Mouse (Mus musculus) monocyte, adult 5-6 weeks (primary cell): Measurements from ENCODE around the gene Akr1a1. TPM values are rescaled to one million over a fixed set of nuclear protein-coding genes. Genes with fewer than 3 reads are reported as not detected.

ENCODE experiments used
- ATAC-seq: fragments of 153-309, 156-312 bp; replicated peaks from 2 replicates; pipeline ENCODE4 v1.8.0; 2017; ENCODE audit warnings: mild to moderate bottlenecking; ENCODE audit not compliant: low TSS enrichment, insufficient number of reproducible peaks, severe bottlenecking, poor library complexity, low FRiP score
- total RNA-seq: library from RNA; stranded (forward); fragments of 200-1000, 200-491, 200-594 nt; gene quantifications from 3 replicates; pipeline ENCODE4 v1.2.3, GENCODE M21; 2017

Akr1a1 gene
- total RNA-seq, 1 experiment from 2014 or later, result 418 TPM

DNA sequence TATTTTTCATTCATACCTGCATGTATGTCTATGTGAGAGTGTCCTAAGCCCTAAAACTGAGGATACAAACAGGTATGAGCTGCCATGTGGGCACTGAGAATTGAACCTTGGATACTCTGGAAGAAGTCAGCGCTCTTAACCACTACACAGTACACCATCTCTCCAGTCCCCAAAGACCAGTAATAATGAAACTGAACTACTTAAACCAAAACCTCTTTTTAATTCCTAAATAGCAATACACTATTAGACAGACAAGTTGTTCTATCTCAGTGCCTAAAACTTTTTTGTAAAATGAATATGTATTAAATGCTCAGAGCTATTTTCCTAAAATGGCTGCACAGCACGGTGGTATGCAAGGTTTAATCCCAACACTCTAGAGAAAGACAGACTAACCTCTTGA, 36.2 kb downstream of the Akr1a1 start:
- no peak for ATAC-seq

DNA sequence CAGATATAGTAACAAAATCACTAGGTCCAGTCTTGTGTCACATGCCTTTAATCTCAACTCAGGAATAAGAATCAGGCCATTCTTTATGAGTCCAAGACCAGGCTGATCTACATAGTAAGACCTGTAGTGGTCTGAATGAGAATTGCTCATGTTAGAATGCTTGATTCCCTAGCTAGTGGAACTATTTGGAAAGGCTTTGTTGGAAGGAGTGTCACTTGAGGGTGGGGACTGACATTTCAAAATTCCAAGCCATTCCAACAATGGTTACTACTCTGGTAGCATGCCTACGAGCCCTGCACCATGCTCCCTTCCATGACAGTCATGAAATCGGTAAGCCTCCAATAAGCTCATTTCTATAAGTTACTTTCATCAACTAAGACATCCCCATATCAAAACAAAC, 38.9 kb downstream of the Akr1a1 start:
- no peak for ATAC-seq

- ATAC-seq, result peak; percentile 91
Measured at GRCm38 (mm10) chr4:116596978-116597881, 54.2 kb downstream of the Akr1a1 start.

GRCm38 (mm10) chr4:116596379-116596778, 55.1 kb downstream of the Akr1a1 start, which contains the start of gene Ccdc17:
TSS of gene Ccdc17 (plus strand) at chr4:116596654.
- ATAC-seq, result no peak

GRCm38 (mm10) chr4:116595793-116596192, 55.7 kb downstream of the Akr1a1 start:
- no peak for ATAC-seq

Other genes starting within 250 kb of the Akr1a1 start
- gene Mast2, start 187.5 kb downstream of the Akr1a1 start, total RNA-seq, result 3.7 to 11.7 TPM (median 7.4 TPM) in 3 replicates
- gene Ipp, start 144.1 kb downstream of the Akr1a1 start, total RNA-seq, result 5.8 to 13.2 TPM (median 10.0 TPM) in 3 replicates
- gene Tmem69, start 95.7 kb downstream of the Akr1a1 start, total RNA-seq, result 3.7 to 7.1 TPM (median 5.7 TPM) in 3 replicates
- 102 to 158 TPM (median 148 TPM) in 3 replicates for gene Gpbp1l1, start 94.0 kb downstream of the Akr1a1 start, total RNA-seq
- gene Ccdc17, start 55.0 kb downstream of the Akr1a1 start, total RNA-seq, result 4.8 to 9.3 TPM (median 5.5 TPM) in 3 replicates
- gene Nasp, start 23.7 kb downstream of the Akr1a1 start, total RNA-seq, result 146 to 159 TPM (median 150 TPM) in 3 replicates
- 173 to 407 TPM (median 323 TPM) in 3 replicates for gene Prdx1, start 33.9 kb upstream of the Akr1a1 start, total RNA-seq
- gene Mmachc, start 56.7 kb upstream of the Akr1a1 start, total RNA-seq, result 1.6 to 3.3 TPM (median 2.4 TPM) in 3 replicates
- gene Ccdc163, start 56.8 kb upstream of the Akr1a1 start, total RNA-seq, result 4.7 to 14.7 TPM (median 10.7 TPM) in 3 replicates
- gene Tesk2, start 69.3 kb upstream of the Akr1a1 start, total RNA-seq, result 3.6 to 9.1 TPM (median 5.9 TPM) in 3 replicates
- gene Toe1, start 156.0 kb upstream of the Akr1a1 start, total RNA-seq, result 32.9 to 53.5 TPM (median 37.8 TPM) in 3 replicates
- gene Mutyh, start 156.0 kb upstream of the Akr1a1 start, total RNA-seq, result 3.2 to 8.0 TPM (median 4.5 TPM) in 3 replicates
- gene Hpdl, start 170.0 kb upstream of the Akr1a1 start, total RNA-seq, result not detected in 3 replicates
- 0.10 to 0.19 TPM in 2 of 3 replicates, not detected in the other for gene Zswim5, start 225.7 kb upstream of the Akr1a1 start, total RNA-seq